In the genomic region with DNA sequence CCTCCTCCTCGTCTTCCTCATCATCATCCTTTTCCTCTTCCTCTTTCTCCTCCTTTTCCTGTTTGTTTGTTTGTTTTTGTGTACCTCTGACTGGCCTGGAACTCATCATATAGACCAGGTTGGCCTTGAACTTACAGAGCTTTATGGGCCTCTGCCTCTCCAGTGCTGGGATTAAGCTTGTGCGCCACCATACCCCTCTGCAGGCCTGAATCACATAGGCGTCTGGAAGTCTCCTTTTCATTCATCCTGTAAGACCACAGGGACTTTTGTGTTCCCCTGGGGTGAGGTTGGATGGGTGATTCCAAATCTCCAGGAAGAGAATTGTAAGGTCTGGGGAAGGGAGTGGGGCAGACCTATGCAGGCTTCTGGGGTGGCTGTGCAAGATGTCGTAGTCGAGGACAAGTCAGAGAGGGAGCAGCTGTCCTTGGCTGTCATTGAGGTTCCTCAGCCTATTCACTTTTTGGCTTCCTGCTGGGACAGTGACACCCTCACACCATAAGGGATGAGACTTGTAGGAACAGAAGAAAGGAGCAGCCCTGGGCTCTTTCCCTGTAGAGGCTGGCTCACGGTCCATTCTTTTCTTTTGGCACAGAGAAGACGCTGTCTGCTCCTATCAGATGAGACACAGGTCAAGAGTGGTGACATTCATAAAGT, we compare ENCODE assay signal across 17 mouse cellular contexts. TPM values are rescaled to one million over a fixed set of nuclear protein-coding genes. Genes with fewer than 3 reads are reported as not detected.
A peak's percentile ranks its signal among the peaks of the same experiment; 100 is the strongest.
DNase-seq lines count a peak whose midpoint lies in the region; ATAC-seq lines count a peak whose summit lies in the region.
"Had no signal": no experiment of that assay in that cellular context is flagged by ENCODE, and none has a peak within 500 bp of the region (broad histone marks: within the 10 kb centered on the region; RNA-seq: fewer than 3 reads in every experiment).

No protein-coding gene starts in this region.

- WGBS in lung, embryonic 16.5 days, result 67% methylated on average over 7 of the region's 7 CpGs

- H3K4me3 ChIP-seq in lung, embryonic 16.5 days (ENCODE audit: low read length), result no peak overlapping the region
- H3K4me3 ChIP-seq: forebrain, embryonic 13.5 days; stomach, embryonic 15.5 days had no signal

- H3K9ac ChIP-seq in lung, embryonic 16.5 days (ENCODE audit: low read length), result no peak overlapping the region
- H3K9ac ChIP-seq: forebrain, embryonic 13.5 days; stomach, embryonic 15.5 days had no signal

- H3K4me2 ChIP-seq in lung, embryonic 16.5 days (ENCODE audit: low read depth, low read length), result no peak overlapping the region
- H3K4me2 ChIP-seq: forebrain, embryonic 13.5 days; stomach, embryonic 15.5 days had no signal

- H3K27ac ChIP-seq in lung, embryonic 16.5 days (ENCODE audit: low read length), result peak overlapping the region; percentile 73
- H3K27ac ChIP-seq: forebrain, embryonic 13.5 days; kidney, postnatal 0 days; stomach, embryonic 15.5 days had no signal

- no peaks in the 10 kb centered on the region for H3K9me3 ChIP-seq in lung, embryonic 16.5 days (ENCODE audit: control insufficient read depth, low read length)
- H3K9me3 ChIP-seq: forebrain, embryonic 13.5 days; stomach, embryonic 15.5 days had no signal

- H3K27me3 ChIP-seq in lung, embryonic 16.5 days (ENCODE audit: control insufficient read depth, insufficient read depth, low read depth, low read length), result no peaks in the 10 kb centered on the region
- H3K27me3 ChIP-seq: forebrain, embryonic 13.5 days had no signal

- ATAC-seq in CD4-positive, CD25-positive, alpha-beta regulatory T cell, adult 4 months, result no peak
- ATAC-seq in lung, embryonic 16.5 days (ENCODE audit: low read depth), result peak; percentile 55
- ATAC-seq: forebrain, embryonic 13.5 days had no signal

- no peaks in the 10 kb centered on the region for H3K36me3 ChIP-seq in lung, embryonic 16.5 days (ENCODE audit: control insufficient read depth, insufficient read depth, low read length)
- H3K36me3 ChIP-seq: stomach, embryonic 15.5 days had no signal

- DNase-seq in CD4-positive, CD25-positive, alpha-beta regulatory T cell, adult 2 months (ENCODE audit: low read depth, low spot score), result peak; percentile 21
- no peak for DNase-seq in lung, postnatal 25 days (ENCODE audit: low spot score)
- DNase-seq in ZHBTc4 (ENCODE audit: low read depth, low spot score), result peak; percentile 78
- peak; percentile 16 for DNase-seq in naive thymus-derived CD4-positive, alpha-beta T cell, adult 2 months (ENCODE audit: low read depth)
- DNase-seq in cerebellum, postnatal 4 days (ENCODE audit: low spot score in 2 of 2), result no peak
- no peak for DNase-seq in layer of hippocampus, postnatal 14 days (ENCODE audit: low spot score in 2 of 2)
- DNase-seq: cerebellum, adult 9-11 months; embryo, embryonic 11 days; layer of hippocampus, adult 9-11 months; retina, postnatal 1 day; thymus, postnatal 25 days had no signal

- peaks cover 13% of the 10 kb centered on the region for H3K4me1 ChIP-seq in lung, embryonic 16.5 days (replicated peaks; ENCODE audit: control insufficient read depth, insufficient read depth, low read length)
- H3K4me1 ChIP-seq: forebrain, embryonic 13.5 days; stomach, embryonic 15.5 days had no signal

RNA-seq across cellular contexts. Expression of gene Ltbp2, which starts 8.2 kb away (rescaled TPM):
- polyA plus RNA-seq in CD4-positive, CD25-positive, alpha-beta regulatory T cell, adult 4 months (2017; shearing (Covaris generic)), result not detected
- 18.6 and 19.8 TPM in 2 replicates for polyA plus RNA-seq in lung, embryonic 16.5 days (2015; fragmentation: Nextera tagmentation; extraction: Ambion mirVana)
- 1 to 10 TPM in 1 of 2 experiments, under 1 TPM in 1; 0.74 to 1.3 TPM for total RNA-seq in layer of hippocampus, postnatal 14 days (2021)
- total RNA-seq: granulocyte monocyte progenitor cell, adult 5-6 weeks had no signal
- polyA plus RNA-seq: forebrain, embryonic 13.5 days had no signal

Comparison
In these comparisons a context has a peak if more than half of its experiments do, and no peak if none do; other contexts are left out.
1. DNase-seq: peak in CD4-positive, CD25-positive, alpha-beta regulatory T cell, adult 2 months (single experiment), ZHBTc4 (single experiment) and naive thymus-derived CD4-positive, alpha-beta T cell, adult 2 months (single experiment); none in lung, postnatal 25 days (single experiment), cerebellum, postnatal 4 days (0 of 2) and layer of hippocampus, postnatal 14 days (0 of 2).
2. RNA of gene Ltbp2, which starts 8.2 kb away (polyA plus RNA-seq): 18.6 to 19.8 TPM in lung, embryonic 16.5 days; not detected in CD4-positive, CD25-positive, alpha-beta regulatory T cell, adult 4 months; every median in the first group is over 10 times any median in the second.